Mouse (Mus musculus) megakaryocyte, adult 5-6 weeks (primary cell): ENCODE data around the gene Traf6. TPM values are rescaled to one million over a fixed set of nuclear protein-coding genes. Genes with fewer than 3 reads are reported as not detected.
"Not testable (repeated sequence)": the region's sequence is repeated elsewhere in the genome, so short reads cannot be mapped to it uniquely, and the experiment has no call there.

Experiments
- ATAC-seq: 2 replicates; pipeline ENCODE4 v1.8.0; 2016; ENCODE audit warnings: mild to moderate bottlenecking, inconsistent platforms; ENCODE audit not compliant: poor library complexity, severe bottlenecking
- total RNA-seq, 2 experiments: library from RNA; stranded (forward) in 1 of 2; stranded (reverse) in 1 of 2; fragments of 153-499, 151-499 nt in 1 of 2; fragments of 221-1000, 200-1000 nt in 1 of 2; gene quantifications; 2 replicates each; pipeline versions ENCODE4 v1.2.3 to v1.2.4; 2015 to 2017

The Traf6 gene
- total RNA-seq, 2 experiments from 2014 or later = 14.6 to 30.2 TPM

GRCm38 (mm10) chr2:101693577-101694215 is 15.5 kb downstream of the Traf6 start:
- ATAC-seq = peak; percentile 62

GRCm38 (mm10) chr2:101695584-101695983 is 17.4 kb downstream of the Traf6 start:
- no peak for ATAC-seq

GRCm38 (mm10) chr2:101699284-101699683 is 21.1 kb downstream of the Traf6 start:
- ATAC-seq = peak; percentile 46; the same call in 1 of the 2 replicates

GRCm38 (mm10) chr2:101705941-101706485 is 27.8 kb downstream of the Traf6 start:
- no peak for ATAC-seq

GRCm38 (mm10) chr2:101711608-101712007 is 33.4 kb downstream of the Traf6 start:
- no peak for ATAC-seq

GRCm38 (mm10) chr2:101715650-101716323 is 37.6 kb downstream of the Traf6 start:
- peak; percentile 79 for ATAC-seq

GRCm38 (mm10) chr2:101717162-101717561 is 38.9 kb downstream of the Traf6 start:
- ATAC-seq = no peak

- no peak for ATAC-seq
Measured at GRCm38 (mm10) chr2:101721835-101722234, 43.6 kb downstream of the Traf6 start.

GRCm38 (mm10) chr2:101722370-101723332 is 44.4 kb downstream of the Traf6 start:
- no peak for ATAC-seq

- ATAC-seq = no peak
Measured at GRCm38 (mm10) chr2:101723333-101723881, 45.2 kb downstream of the Traf6 start.

- no peak for ATAC-seq
Measured at GRCm38 (mm10) chr2:101727787-101728186, 49.6 kb downstream of the Traf6 start.

GRCm38 (mm10) chr2:101729472-101729871 is 51.2 kb downstream of the Traf6 start:
- no peak for ATAC-seq

- no peak for ATAC-seq
Measured at GRCm38 (mm10) chr2:101730972-101731371, 52.7 kb downstream of the Traf6 start.

- ATAC-seq = peak; percentile 97
Measured at GRCm38 (mm10) chr2:101732777-101733210, 54.6 kb downstream of the Traf6 start.

GRCm38 (mm10) chr2:101733564-101733963 is 55.3 kb downstream of the Traf6 start:
- ATAC-seq = no peak

- ATAC-seq = no peak
Measured at GRCm38 (mm10) chr2:101739914-101740313, 61.7 kb downstream of the Traf6 start.

- no peak for ATAC-seq
Measured at GRCm38 (mm10) chr2:101741653-101742052, 63.4 kb downstream of the Traf6 start.

- no peak for ATAC-seq
Measured at GRCm38 (mm10) chr2:101742072-101742860, 64.0 kb downstream of the Traf6 start.

- ATAC-seq = not testable (repeated sequence)
Measured at GRCm38 (mm10) chr2:101745656-101746055, 67.4 kb downstream of the Traf6 start.

GRCm38 (mm10) chr2:101746537-101746936 is 68.3 kb downstream of the Traf6 start:
- ATAC-seq = no peak
